Mouse (Mus musculus) colon, adult 2 months (tissue): ENCODE data around the gene Gabra3. TPM values are rescaled to one million over a fixed set of nuclear protein-coding genes. Genes with fewer than 3 reads are reported as not detected.

Experiments
- polyA plus RNA-seq: library from polyadenylated mRNA; depleted of rRNA; stranded (reverse); fragments of >200 nt; gene quantifications from 2 replicates; pipeline ENCODE4 v1.2.3, GENCODE M21; 2012; rRNA removed

Gabra3 gene
- polyA plus RNA-seq: 0.23 and 0.32 TPM in 2 replicates

GRCm38 (mm10) chrX:72656230-72656898 lies at the start of gene Gabra3:
TSS of gene Gabra3 (minus strand) at chrX:72656848.

GRCm38 (mm10) chrX:72386758-72387157 lies 269.9 kb downstream of the Gabra3 start, which contains the start of gene Magea10:
TSS of gene Magea10 (minus strand) at chrX:72386858.

Other genes with a start within 250 kb of the Gabra3 start
- gene Gabrq, start 168.3 kb upstream of the Gabra3 start, polyA plus RNA-seq: 0.02 and 0.05 TPM in 2 replicates